Mouse (Mus musculus): ENCODE measurements around the gene Tmx1.

Gene Tmx1

DNA sequence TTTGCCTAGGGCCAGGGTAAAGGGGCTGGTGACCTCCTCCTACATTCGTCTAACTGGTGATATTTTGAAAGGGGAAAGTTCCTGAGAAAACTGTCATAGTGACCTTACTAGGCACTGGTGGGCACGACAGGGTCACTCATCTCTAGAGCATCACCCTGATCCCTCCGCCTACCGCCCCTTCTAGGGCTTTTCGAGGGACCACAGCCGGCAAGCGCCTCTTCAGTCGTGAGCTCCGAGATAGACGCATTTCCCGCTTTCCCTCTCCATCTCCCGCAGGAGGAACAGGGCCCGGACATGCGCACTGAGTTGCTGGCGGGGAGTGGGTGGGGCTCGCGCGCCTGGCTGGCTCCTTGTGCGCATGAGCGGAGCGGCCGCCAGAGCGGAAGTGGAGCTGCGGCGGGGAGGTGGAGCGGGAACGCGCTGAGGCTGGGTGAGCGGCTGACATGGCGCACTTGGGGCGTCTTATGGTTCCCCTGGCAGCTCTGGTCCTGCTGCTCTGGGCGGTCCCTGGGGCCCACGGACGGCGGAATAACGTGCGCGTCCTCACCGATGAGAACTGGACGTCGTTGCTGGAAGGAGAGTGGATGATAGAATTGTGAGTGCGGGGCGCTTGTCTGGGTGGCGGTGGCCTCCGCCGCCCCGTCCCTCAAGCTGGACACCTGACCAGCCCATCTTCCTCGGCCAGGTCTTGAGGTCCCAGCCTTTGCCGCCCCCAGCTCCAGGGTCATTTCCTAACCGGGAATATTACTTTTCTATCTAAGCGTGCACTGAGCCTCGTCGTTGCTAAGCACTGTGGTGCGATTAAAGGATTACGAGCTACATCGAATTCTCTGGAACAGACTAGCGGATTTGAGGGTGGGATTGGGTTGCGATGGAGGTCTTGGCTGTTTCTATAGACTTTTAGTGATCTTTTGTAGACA lies at the start of gene Tmx1:
TSS of gene Tmx1 (plus strand) at position 370 of the 920 bp plus-strand sequence.
- peak; percentile 95 for DNase-seq

DNA sequence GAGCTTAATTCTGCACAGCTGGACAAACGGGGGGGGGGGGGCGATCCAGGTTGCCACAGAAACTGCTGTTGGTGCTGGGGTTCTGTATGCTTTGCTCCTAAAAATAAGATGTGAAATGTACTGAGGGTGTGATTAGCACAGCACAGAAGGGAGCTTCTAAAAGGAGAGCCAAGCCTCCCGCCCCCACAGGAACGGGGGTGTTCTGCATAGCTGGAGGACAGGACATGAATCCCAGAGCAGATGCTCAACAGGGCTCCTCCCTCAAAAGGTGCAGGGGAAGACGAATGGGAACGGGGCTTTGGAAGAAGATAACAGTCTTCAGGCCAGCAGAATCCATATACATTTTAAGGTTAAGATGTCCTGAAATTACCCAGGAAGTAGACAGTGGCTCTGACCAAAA lies 48.6 kb upstream of the Tmx1 start:
- peak; percentile 95 for DNase-seq

DNA sequence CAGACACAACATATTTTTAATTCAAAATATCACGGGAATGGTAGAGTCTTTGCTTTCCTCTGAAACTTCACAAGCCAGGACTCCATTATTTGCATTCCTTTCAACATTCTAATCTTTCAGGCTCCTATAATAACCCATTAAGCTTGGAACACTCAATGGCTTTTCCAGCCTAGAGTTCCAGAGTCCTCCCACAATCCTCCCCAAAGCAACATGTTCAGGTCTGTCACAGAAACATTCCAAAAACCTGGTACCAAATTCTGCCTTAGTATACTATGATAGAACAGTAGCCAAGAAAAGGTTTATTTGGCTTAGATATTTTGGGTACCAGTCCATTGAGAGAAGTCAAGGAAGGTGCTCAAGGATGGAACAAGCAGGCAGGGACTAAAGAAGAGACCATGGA lies 44.5 kb upstream of the Tmx1 start:
- DNase-seq = peak; percentile 45

DNA sequence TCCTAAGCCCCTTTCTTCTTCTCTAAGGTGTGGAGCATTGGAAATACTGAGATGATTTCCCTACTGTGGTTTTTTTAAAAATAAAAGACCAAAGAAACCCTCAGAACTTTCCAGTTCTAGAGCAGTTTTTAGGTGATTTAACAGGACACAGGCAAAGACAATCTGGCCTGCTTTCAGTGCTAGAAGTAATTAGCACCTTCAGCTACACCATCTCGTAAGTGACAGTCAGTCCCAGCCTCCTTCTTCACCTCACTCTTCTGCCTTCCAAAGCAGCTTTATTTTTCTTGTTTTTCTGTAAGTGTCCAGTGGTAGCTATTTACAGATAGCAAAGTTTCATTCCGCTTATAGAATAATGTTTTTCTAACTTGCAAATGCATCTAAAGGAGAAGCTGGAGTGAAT lies 43.3 kb upstream of the Tmx1 start:
- no peak for DNase-seq

DNA sequence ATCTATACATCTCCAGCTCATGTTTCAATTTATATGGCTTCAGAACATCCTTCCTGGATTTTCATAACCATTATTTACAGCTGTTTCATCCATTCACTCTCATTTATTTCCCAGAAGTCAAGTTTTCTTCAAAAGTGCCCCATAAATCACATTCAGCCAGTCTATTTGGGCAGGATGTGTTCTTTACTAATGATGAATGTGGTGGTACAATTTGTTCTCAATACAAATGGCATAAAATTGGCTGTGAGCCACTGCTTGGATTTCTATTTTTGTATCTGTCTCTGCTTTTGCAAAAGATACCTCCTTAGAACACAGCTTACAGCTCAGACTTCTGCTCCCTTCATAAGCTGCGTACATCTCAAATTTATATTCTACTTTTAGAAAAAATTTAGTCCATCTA lies 32.7 kb upstream of the Tmx1 start:
- DNase-seq = peak; percentile 42

DNA sequence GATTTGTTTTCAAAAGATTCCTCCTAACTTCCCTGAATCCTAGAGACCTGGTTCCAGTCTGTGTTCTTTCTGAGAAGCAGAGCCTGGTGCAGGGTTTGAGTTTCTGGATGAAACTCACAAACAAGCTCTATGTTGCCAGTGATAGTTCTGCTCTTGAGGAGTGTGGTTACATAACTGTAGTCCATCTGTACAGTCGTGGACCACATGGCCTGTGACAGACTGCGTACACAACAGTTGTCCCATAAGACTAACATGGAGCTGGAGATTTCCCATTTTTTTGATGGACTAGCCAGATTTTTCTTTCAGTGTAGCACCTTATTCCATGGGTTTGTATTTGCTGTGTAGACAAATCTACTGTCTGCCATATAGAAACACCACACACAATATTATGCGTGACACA lies 31.9 kb upstream of the Tmx1 start:
- DNase-seq = peak; percentile 53

DNA sequence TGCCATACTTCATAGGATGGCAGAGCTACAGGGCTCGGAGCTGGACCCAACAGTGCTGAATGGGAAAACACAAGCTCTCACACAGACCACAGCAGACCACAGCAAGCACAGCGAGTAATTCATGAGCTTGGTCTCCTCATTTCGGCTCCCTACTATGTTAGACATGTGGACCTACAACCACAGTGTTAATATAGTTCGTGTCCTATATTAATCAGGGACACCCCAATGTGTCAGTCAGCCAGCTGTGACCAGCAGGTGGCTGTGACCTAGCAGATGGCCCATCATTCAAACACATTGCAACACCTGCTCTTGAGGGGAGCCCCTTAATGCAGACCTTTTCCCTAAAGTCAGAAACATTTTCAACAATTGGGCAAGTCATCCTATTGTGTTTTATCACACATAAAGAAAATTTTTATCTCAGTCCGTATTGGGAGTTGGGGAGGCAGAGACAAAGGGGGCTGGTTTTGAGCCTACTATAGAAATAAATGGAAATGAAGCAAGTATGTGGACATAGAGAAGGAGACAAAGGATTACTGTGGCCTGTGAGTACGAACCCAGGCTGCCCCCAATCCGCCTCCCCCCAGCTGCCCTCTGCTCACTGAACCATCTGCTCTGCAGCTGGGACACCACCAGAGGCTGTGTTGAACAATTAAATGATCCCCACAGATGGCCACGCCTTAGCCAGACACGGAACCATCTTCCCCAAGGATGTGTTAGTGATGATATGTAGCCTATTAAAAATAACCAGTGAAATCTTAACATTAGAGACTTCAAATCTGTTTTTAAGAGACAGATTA lies 30.4 kb upstream of the Tmx1 start:
- DNase-seq = no peak

DNA sequence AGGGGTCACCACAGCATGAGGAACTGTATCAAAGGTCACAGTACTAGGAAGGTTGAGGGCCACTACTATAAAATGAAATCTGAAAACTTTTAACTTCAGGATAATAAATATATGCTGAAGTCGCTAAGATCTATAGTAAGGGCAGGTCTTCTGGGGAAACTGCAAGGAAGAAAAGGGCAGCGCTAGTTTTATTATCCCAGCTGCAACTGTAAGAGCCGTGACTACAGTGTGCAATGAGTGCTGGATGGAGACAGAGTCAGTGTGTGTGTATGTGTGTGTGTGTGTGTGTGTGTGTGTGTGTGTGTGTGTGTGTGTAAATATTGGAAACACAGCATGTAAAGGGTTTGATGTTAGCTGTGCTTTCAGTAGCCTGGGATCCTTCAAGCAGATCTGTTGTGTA lies 25.0 kb upstream of the Tmx1 start:
- no peak for DNase-seq

DNA sequence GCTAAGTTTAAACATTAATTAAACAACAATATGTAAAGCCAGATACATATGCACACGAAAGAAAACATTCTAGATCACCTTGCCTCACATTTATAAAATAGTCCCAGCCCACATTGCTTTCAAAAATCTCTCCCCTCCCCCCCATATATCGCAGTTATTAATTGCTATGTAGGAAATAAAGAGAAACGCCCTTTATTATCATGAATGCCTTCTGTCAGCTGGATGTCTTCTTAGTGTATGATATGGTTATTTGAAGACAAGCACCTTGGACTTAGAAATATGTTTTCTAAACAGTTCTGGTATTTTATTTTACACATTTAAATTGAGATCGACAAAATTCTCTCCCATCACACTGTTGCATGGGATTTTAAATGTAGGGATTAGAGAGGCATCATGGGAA lies 23.3 kb upstream of the Tmx1 start:
- DNase-seq = no peak

DNA sequence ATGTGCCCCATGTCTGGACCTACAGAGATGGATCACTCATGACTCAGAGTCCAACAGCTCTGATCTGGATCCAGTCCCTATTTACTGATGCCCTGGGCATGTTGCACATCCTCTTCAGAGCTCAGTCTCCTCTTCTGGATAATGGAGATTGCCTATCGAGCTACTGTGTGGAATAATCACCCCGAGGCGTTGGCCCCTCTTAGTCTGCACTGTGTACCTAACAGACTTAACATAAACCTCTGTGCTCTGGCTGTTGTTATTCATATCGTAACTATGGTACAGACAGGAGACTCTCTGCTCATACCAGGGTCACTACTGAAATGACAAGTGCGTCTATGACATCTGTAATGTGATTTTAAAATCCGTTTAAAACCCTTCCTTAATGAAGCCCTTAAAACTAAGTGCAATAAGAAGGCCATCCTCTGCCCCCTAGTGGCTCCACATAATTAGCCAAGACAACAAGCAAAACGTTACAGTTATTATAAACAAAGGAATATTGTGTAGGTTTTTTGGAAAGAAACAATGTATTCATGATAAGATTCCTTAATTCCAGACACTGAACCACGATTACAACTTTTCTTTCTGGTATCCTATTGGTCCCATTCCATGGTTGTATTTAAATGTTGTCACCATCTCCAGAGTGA lies 22.5 kb upstream of the Tmx1 start:
- DNase-seq = peak; percentile 30

DNA sequence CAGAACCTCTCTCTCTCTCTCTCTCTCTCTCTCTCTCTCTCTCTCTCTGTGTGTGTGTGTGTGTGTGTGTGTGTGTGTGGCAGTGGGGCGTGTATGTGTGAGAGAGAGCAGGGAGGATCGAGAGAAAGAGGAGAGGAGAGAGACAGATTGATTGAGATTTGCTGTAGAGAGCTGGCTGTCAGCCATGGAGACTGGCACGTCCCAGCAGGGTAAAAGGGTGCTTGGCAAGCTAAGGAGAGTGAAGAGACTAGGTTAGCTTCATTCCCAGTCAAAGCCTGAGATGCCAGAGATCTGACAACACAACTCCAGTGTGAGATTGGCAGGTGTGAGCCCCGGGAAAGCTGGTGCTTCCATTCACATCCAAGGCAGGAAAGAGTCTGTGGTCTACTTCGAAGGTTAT lies 21.5 kb upstream of the Tmx1 start:
- no peak for DNase-seq

DNA sequence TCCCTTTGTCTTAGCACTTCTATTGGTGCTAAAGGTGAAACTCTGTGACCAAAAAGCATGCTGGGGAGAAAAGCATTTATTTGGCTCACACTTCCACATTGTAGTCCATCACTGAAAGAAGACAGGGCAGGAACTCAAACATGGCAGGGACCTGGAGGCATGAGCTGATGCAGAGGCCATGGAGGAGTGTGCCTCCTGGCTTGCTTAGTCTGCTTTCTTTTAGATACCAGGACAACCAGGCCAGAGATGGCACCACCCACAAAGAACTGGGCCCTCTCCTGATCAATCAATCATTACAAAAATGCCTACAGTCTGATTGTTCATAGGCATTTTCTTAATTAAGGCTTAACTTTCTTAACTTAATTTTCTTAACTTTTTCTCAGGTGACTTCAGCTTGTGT lies 2.9 kb upstream of the Tmx1 start:
- no peak for DNase-seq

DNA sequence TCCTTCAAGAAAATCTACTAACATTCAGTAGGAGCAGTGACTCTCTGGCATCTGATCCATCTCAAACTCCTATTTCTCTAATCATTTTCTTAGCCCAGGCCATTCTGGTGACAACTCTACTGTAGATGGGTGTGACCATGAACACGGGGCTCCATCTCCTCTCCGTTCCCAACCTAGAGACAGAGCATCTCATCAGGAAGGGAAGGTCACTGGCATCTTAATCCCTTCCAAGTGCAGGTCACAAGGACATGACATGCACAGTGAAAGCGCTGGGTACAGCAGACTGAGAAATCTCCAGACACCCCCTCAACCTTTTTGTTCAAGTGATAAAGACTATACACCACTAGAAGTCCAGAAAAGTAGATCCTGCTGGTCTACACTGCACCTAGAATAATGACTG lies 1.4 kb upstream of the Tmx1 start:
- no peak for DNase-seq

DNA sequence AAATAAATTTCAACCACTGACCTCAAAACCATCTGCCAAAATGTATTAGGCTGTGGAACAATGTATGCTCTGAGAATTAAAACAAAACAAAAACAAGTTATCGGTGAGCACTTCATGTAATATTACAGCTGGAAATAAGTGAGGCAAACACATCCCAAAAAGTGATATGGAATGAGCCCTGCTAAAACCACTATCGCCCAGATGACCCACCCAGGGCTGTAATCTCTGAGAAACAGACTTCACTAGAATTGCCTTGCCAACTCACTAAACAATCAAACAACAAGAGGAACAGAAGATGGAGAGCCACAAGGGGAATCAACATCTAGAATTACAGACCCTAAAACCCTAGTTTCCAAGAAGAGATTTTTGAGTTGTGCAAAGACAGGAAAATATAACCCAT lies 752 bp upstream of the Tmx1 start:
- no peak for DNase-seq

DNA sequence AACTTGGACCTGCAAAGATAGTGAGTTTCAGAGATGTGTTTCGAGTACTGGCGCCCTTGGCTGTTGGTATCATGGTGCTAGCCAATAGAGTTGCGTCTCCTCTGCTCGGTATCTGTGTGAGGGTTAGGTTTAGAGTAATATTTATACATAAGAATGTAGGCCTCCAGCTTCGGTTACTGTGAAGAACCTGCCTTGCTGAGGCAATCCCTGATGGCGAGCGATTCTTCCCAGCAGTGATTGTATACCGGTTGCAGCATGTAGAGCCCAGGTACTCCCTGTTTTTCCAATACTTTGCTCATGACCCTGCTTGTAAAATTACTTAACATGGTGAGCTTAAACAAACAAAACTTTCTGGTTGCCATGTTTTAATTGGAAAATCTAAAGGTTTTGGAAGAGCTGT lies 2.3 kb downstream of the Tmx1 start:
- no peak for DNase-seq

DNA sequence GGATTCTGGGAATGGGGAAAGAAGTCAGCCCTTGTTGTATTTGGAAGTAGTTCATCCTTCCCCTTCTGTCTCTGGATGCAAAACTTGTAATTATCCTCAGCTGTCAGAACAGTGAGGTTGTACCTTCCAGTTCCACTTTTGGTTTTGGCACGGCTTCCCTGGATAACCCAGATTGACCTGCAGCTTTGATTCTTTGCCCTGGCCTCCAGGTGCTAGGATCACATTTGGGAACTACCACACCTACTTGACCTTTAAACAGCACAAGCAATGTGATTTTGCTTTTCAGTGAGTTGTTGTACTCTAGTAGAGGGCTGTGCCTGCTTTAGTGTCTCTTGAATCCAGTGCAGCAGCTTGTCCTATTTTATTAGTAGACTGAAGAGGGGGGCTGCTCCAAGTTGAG lies 6.7 kb downstream of the Tmx1 start:
- no peak for DNase-seq

DNA sequence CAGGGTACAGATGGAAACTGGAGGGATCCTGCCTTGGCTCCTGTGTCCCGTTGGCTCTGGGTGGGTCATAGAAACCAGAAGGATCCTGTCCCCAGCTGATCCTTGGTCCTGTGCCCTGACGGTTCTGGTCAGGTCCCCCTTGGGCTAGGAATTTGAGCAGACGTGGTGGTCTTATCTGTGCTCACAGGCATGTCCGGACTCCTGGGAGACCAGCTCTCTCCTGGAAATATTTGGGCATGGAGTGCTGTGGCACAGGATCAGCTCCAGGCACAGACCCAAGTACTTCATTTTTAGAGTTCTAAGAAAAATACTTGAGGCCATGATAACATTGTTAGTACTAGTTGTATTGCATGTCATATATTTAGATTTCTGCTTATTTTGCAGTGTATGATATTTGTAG lies 11.1 kb downstream of the Tmx1 start:
- DNase-seq = no peak

DNA sequence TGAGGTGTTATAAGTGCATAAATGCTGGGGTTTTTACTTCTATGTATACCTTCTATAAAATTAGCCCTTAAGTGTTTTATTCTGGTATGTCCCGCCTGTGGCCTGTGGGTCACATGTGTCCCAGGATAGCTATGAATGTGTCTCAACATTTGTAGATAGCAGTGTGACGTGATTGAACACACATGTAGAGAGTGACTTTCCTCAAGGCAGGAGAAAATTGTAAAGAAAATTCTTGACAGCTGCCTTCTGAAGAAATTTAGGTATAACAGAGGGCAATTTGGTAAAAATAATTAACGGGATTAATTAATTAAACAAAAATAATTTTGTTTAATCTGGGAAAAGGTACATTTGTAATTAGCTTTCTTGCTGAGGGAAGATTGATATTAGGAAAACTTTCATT lies 22.4 kb downstream of the Tmx1 start:
- no peak for DNase-seq

DNA sequence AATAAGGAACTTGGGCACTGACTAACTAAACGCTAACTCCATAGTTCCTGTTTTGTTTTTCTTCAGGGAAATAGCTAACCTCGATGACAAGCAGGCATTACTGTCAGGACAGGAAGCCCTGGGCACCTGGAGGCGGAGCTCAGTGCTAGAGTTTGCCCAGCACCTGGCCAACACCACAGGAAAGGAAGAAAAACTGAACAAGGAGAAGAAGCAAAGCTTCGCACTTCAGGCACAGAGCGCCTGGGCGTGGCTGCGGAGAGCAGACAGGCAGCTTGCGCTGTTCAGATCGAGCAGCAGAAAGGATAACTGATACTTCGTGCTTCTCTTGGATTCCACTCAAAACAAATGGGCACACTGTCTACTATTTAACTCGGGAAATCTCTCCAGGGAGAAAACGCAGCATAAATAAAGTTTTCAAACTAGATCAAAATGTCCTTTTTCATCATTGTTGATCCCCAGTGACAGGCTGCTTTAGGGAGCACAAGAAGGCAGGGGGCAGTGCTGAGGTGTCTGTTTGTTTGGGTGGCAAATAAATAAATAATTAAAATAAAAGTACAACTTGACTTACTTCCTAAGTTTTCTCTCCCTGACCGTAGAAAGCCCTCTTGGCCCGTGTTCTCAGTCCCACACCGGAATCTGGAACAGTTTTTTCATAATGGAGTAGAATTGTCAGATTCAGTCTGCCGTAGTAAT lies 24.1 kb downstream of the Tmx1 start:
- no peak for DNase-seq

DNA sequence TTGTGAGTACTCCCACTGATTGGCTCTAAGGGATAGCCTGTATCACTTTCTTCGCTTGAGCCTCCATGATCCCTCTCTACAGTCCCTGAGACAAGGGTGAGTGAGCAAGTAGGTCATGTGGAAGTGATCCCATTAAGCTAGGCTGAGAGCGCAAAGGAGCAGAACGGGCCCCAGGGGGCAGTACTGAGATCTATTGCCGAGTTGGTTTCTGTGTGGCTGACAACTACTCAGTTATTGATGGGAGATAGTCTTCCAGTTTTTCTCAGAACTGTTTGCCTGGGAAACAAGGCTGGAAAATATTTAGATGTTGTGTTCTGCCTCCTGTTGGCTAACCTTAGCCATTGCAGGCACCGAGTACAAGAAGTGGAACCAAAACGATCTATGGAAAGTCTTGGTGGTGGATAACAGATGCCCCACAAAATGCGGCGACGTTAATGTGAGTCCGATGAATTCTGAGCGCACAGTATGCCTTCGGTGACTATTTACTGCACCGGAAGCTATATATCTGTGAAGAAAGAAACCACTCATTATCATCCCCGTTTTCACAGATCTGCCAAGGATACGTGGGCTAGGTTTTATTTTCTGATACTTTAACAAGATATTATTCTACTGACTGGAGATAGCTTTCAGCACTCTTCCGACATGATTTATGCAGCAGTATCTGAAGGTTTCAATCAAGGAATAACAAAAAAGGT lies 24.8 kb downstream of the Tmx1 start:
- DNase-seq = peak; percentile 76

DNA sequence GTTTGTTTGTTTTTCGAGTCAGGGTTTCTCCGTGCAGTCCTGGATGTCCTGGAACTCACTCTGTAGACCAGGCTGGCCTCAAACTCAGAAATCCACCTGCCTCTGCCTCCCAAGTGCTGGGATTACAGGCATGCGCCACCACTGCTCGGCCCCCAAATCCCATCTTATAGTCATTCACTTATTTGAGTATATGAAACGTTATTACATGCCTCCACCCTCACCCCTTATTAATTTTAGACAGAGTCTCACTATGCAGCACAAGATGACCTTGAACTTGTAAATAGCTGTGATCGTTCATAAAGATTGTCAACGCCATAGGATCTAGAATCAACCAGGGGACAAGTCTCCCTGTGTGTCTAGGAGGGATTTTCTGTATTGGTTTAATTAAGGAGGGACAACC lies 33.1 kb downstream of the Tmx1 start:
- no peak for DNase-seq

DNA sequence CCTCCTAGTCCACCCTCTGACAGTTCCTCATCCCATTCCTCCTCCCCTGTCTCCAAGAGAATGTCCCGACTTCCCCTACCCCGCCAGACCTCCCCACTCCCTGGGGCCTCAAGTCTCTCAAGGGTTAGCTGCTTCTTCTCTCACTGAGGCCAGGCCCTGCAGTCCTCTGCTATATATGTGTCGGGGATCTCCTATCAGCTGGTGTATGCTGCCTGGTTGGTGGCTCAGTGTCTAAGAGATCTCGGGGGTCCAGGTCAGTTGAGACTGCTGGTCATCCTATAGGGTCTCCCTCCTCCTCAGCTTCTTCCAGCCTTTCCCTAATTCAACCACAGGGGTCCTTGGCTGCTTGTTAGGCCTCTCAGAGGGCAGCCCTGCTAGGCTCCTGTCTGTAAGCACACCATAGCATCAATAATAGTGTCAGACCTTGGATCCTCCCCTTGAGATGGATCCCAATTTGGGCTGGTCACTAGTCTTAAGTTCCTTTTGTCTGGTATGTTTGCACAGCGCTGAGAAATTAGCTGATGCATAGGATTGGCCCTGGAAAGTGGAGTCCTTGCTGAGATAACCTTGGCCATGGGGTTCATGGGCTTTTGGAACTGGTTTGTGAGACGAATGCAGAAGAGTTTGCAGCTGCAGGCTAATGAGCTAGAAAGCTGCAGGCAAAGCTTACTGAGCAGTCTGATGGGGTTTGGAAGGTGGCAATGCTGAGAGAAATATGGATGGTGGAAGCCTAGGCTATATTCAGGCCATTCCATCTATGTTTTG lies 34.0 kb downstream of the Tmx1 start:
- no peak for DNase-seq

All from layer of hippocampus, adult 9-11 months (tissue).